Mouse (Mus musculus) small intestine, adult 2 months (tissue): ENCODE measurements at regions not wholly inside any gene's neighbourhood (a gene's known extent, or its start where the extent isn't known, plus 50 kb on each side); places are given as distances from the start of the nearest gene placed in this dataset.

ENCODE experiments used
- H3K27ac ChIP-seq: fragments of 200-500 bp; 2 replicates; pipeline ENCODE4 v1.5.1; 2012; ENCODE audit warnings: low read depth, low read length, control low read depth, inconsistent platforms; ENCODE audit not compliant: insufficient read depth
- H3K27me3 ChIP-seq: fragments of 200-500 bp; 2 replicates; pipeline ENCODE4 v1.6.1; 2012; ENCODE audit warnings: mild to moderate bottlenecking, moderate library complexity, low read length, inconsistent platforms; ENCODE audit not compliant: control insufficient read depth, insufficient read depth
- H3K36me3 ChIP-seq: fragments of 200-500 bp; 2 replicates; pipeline ENCODE4 v1.6.1; 2012; ENCODE audit warnings: mild to moderate bottlenecking, low read length, control low read depth, inconsistent platforms; ENCODE audit not compliant: control insufficient read depth, insufficient read depth
- H3K4me1 ChIP-seq: fragments of 200-500 bp; 2 replicates; pipeline ENCODE4 v1.6.1; 2012; ENCODE audit warnings: low read length, inconsistent platforms, mixed read lengths; ENCODE audit not compliant: control insufficient read depth, insufficient read depth, insufficient read length
- H3K4me3 ChIP-seq: fragments of 200-500 bp; 2 replicates; pipeline ENCODE4 v1.5.1; 2012; ENCODE audit warnings: low read depth, mild to moderate bottlenecking, control low read depth, inconsistent platforms, low read length, moderate library complexity
- CTCF ChIP-seq: fragments of 200-500 bp; IDR thresholded peaks from 2 replicates; pipeline ENCODE4 v1.5.1; 2012; ENCODE audit warnings: low read depth, mild to moderate bottlenecking, control low read depth, inconsistent platforms, low read length, moderate library complexity, mixed read lengths; ENCODE audit not compliant: insufficient replicate concordance, insufficient read length; ENCODE audit errors: extremely low read depth
- POLR2A ChIP-seq: fragments of 200-500 bp; IDR thresholded peaks from 2 replicates; pipeline ENCODE4 v1.6.1; 2012; ENCODE audit warnings: low read depth, mild to moderate bottlenecking, control low read depth, inconsistent platforms, low read length, moderate library complexity
- WGBS: fragments of 180-500 bp; shearing (Covaris S2); methylation state at CpG from one replicate; pipeline ENCODE4 v1.1.7; 2018; 5-methylcytosine and 5-hydroxymethylcytosine counted together

GRCm38 (mm10) chr3:9152256-9152655 lies 457.6 kb downstream of the Zfp704 start:
- Histone ChIP-seq H3K27me3 (no peaks in the 10 kb centered on the region), H3K27ac (no peak overlapping the region), H3K4me1 (peaks cover 3% of the 10 kb centered on the region; the same call in 1 of the 2 replicates), H3K4me3 (no peak overlapping the region), H3K36me3 (no peaks in the 10 kb centered on the region)
- 41% methylated on average over 1 of the region's 1 CpGs for WGBS
- TF ChIP-seq CTCF (no peak), POLR2A (no peak)

- 63% methylated on average over 2 of the region's 2 CpGs for WGBS
- Histone ChIP-seq H3K36me3 (no peaks in the 10 kb centered on the region), H3K4me1 (peaks cover 3% of the 10 kb centered on the region; the same call in 1 of the 2 replicates), H3K27ac (no peak overlapping the region), H3K4me3 (no peak overlapping the region), H3K27me3 (no peaks in the 10 kb centered on the region)
- TF ChIP-seq CTCF (no peak), POLR2A (no peak)
These were observed 458.3 kb downstream of the Zfp704 start for GRCm38 (mm10) chr3:9151590-9151989.

GRCm38 (mm10) chr3:9148605-9149004 lies 461.3 kb downstream of the Zfp704 start:
- TF ChIP-seq POLR2A (no peak), CTCF (no peak)
- Histone ChIP-seq H3K4me1 (peaks cover 3% of the 10 kb centered on the region; the same call in 1 of the 2 replicates), H3K27me3 (no peaks in the 10 kb centered on the region), H3K27ac (no peak overlapping the region), H3K4me3 (no peak overlapping the region), H3K36me3 (no peaks in the 10 kb centered on the region)
- 75% methylated on average over 5 of the region's 5 CpGs for WGBS

GRCm38 (mm10) chr3:9146481-9146880 lies 463.4 kb downstream of the Zfp704 start:
- no peaks in the 10 kb centered on the region for H3K27me3 ChIP-seq
- peaks cover 1% of the 10 kb centered on the region; the same call in 1 of the 2 replicates for H3K4me1 ChIP-seq
- TF ChIP-seq CTCF (no peak), POLR2A (no peak)
- no peaks in the 10 kb centered on the region for H3K36me3 ChIP-seq
- no peak overlapping the region for H3K4me3 ChIP-seq
- WGBS = 60% methylated on average over 6 of the region's 6 CpGs
- H3K27ac ChIP-seq = no peak overlapping the region

GRCm38 (mm10) chr3:9145612-9146011 lies 464.3 kb downstream of the Zfp704 start:
- TF ChIP-seq CTCF (no peak), POLR2A (no peak)
- no peaks in the 10 kb centered on the region for H3K4me1 ChIP-seq
- no peak overlapping the region for H3K27ac ChIP-seq
- no peaks in the 10 kb centered on the region for H3K36me3 ChIP-seq
- WGBS = 74% methylated on average over 7 of the region's 7 CpGs
- no peaks in the 10 kb centered on the region for H3K27me3 ChIP-seq
- H3K4me3 ChIP-seq = no peak overlapping the region

DNA sequence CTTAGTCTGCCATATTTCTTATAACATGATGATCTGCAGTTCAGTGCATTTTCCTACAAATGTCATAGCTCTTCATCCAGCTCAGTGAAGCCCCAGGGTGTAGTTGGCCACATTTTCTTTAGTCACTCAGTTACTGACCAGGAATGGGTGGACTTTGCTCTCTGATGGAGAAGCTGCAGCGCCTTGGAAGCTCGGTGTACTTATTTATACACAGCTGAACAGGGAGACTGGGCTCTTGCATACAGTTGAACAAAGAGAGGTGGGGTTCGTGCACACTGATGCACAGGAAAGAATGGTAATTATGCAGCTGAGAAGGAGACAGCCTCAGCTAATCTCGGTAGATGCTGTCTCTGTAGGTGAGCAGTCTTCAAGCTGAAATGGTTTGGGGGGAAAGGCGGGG lies 468.0 kb downstream of the Zfp704 start:
- TF ChIP-seq POLR2A (no peak), CTCF (no peak)
- Histone ChIP-seq H3K27me3 (no peaks in the 10 kb centered on the region), H3K4me3 (no peak overlapping the region), H3K4me1 (no peaks in the 10 kb centered on the region), H3K27ac (no peak overlapping the region), H3K36me3 (no peaks in the 10 kb centered on the region)
- WGBS = 37% methylated on average over 5 of the region's 5 CpGs

- TF ChIP-seq CTCF (no peak), POLR2A (no peak)
- no peaks in the 10 kb centered on the region for H3K4me1 ChIP-seq
- H3K4me3 ChIP-seq = no peak overlapping the region
- no peak overlapping the region for H3K27ac ChIP-seq
- 80% methylated on average over 22 of the region's 22 CpGs for WGBS
- H3K36me3 ChIP-seq = no peaks in the 10 kb centered on the region
- H3K27me3 ChIP-seq = peaks cover 8% of the 10 kb centered on the region; the same call in 1 of the 2 replicates
These were observed 472.6 kb downstream of the Zfp704 start for GRCm38 (mm10) chr3:9137131-9137874.
